Mouse (Mus musculus) right cerebral cortex, postnatal 25 days (tissue): ENCODE data around the gene Zxdc.

Experiments
- DNase-seq: peaks from one replicate; pipeline ENCODE4 v3.0.0; 2022

Gene Zxdc

GRCm38 (mm10) chr6:90368976-90369724 is at the start of gene Zxdc:
TSS of gene Zxdc (plus strand) at chr6:90369492.
- DNase-seq: peak; percentile 100

DNA sequence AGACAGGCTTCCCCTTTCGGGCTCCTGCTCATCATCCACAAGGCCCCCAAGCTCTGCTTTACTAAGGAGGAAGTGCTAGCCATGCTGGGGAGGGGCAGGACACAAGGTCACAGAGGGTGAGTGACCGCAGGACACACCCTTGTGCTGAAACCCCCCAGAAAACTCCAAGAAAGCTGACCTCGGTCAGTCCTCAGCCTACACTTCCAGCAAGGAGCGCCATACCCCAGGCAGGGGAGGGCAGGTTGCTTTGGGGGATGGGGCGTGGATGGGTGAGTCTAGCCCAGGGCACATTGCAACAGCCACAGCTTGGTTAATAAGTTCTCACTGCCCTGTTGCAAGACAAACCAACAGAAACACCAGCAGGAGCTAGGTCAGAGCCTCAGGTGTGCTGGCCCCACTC is 48.9 kb upstream of the Zxdc start:
- DNase-seq: no peak

DNA sequence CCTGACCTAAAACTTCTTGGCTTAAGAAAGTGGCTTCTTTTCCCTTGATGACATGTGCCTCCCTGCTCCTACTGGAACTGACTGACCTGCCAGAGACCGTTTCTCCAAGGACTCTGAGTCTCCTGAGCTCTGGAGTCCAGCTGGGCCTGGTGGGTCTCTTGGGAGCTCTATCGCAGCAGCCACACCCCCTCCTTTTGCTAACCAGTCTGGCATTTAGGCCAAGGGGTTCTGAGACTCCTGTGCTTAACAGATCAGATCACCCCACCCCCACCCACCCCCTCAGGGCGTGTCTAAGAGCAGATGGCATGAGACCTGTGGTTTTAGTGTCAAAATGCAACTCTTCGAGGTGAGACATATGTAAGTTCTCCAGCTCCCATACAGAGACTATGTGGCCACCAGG is 47.5 kb upstream of the Zxdc start:
- no peak for DNase-seq

DNA sequence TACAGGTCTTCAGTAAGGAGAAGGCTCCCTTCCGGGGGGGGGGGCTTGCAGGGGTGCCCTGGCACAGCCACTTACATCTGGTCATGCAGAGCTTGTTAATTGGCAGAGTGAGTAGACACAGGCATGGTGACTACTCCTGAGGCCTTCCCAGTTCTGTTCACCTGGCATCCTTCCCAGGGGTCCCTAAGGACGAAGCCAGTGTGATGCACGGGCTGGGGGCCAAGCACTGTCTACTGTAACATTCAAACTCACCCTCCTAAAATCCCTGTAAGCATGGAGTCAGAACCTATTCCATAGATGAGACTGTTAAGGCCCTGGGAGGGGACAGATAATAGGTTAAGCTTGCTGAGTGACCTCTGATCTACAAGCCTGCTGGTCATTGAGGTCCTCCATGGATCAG is 45.3 kb upstream of the Zxdc start:
- no peak for DNase-seq

DNA sequence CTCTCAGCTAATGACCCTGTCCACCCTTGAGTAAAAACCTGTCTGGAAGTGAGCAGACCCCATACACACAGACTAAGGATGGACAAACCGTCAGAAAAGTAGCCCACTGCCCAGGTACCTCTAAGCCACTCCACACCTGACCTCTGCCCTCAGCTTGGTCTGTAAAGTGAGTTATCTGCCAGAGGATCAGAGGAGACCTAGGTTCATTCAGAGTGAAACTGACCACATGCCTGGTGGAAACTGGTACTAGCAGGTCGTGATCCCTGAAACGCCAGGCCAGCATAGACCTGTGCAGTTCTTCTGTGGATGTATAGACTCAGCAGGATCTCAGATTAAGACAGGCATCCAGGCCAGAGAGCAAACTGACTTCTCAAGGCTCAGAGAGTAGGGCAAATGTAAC is 44.8 kb upstream of the Zxdc start:
- no peak for DNase-seq

GRCm38 (mm10) chr6:90324991-90325390 is 44.3 kb upstream of the Zxdc start, which contains the start of gene Chst13:
TSS of gene Chst13 (minus strand) at chr6:90325185.
- DNase-seq: no peak

DNA sequence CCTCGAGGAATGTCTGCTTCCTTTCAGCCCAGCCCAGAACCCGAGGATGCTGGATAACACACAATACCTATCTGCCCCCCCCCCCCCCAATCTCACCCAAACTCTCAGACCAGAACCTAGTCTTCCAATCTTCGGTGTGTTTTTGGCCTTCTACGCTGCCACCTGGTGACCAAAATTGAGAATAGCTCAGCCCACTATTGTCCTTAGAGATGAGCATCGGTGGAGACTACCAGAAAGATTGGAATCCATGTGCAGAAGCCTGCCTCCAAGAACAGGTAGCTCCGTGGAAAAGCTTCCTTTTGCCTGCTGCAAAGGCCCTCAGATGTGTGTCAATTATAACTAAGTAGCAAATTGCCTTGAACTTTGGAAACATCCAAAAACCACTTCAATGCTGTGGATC is 41.6 kb upstream of the Zxdc start:
- DNase-seq: peak; percentile 11

DNA sequence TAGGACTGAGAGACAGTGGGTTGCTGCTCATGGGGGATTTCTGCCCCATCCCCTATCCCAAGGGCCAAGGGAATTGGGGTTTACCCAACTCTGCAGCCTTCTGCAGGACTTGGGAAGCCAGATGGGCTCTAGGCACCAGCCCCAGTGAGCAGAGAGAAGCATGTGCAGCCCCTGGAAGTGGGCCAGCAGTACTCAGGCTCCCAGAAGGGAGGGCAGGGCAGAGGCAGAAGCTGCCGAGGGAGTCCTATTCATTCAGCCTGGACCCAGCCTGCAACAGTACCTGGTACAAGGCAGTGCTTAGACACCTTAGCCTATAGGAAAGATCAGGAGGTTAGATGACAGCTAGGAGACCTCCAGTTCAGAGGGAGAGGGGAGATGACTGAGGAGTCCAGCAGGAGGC is 39.3 kb upstream of the Zxdc start:
- peak; percentile 23 for DNase-seq

DNA sequence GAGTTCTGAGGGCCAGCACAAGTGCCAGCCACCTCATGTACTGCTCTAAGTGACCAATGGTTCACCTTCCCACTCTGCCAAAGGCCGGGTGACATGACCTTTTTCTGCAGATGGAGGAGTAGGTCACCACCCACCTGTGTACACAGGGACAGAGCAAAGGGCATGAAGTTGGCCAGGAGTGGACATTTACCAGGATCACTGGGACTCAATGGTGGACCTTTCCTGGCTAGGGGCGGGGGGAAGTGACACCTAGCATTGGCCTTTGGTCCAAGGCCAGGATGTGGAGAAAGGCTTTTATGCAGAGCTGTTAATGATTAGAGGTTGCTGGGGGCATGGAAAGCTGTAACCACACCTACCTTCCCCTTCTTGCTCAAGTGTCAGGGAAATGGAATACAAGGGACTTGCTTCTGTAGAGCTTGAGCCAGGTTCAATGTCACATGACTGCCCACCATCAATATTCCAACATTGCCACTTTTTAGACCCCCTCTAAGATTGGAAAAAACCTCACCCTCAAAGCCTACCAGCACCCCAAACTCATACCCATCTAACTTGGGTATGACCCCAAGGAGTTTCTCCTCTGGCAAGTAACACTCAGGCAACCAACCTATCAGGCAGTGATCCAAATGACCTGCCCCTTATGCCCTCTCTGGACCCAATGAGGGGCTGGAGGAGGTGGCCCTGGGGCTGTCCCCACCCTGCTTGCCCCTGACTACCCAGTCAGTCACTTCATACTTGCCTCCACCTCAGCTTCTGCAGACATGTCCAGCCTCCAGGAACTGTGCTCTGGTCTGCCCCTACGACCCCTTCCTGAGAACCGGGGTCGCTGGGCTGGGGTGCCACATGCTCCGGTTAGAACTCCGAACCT is 36.5 kb upstream of the Zxdc start, which contains the start of gene Uroc1:
Gene Uroc1, plus strand, starts transcription at position 724 of the 865 bp plus-strand sequence.
- no peak for DNase-seq

DNA sequence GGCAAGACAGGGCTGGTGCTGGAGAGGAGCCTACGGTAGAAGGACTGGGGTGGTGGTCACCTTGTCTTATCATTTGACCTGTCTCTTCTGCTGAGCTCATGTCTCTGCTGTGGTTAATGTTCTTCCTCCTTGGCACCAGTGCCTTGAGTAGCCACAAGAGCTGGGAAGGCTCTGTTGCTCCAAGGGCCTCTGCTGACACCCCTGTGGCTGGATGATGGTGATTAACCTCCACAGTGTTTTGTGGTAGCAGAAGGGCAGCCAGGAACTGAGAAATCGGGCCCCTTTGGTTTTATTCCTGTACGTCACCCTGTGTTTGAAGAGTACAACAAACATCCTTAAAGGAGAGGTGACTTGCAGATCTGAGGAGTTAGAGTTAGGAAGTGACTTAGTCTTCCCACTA is 35.0 kb upstream of the Zxdc start:
- DNase-seq: no peak

GRCm38 (mm10) chr6:90342343-90342742 is 26.9 kb upstream of the Zxdc start:
- no peak for DNase-seq

DNA sequence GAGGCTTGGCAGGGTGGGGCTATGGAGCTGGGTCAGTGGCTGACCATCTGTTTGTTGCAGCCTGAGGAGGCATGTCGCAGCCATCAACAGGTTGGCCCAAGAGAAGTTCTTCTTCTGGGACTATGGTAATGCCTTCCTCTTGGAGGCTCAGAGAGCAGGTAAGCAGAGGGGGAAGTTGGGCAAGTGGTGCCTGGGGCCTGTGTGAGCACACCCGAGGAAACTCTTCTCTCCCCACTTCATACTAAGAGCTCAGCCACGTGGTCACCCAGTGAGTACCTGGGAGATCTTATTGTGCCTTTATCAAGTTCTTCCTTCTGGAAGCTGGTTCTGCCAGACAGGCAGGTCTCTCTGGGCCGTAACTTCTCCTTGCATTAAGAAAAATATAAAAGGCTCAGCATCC is 22.1 kb upstream of the Zxdc start:
- no peak for DNase-seq

DNA sequence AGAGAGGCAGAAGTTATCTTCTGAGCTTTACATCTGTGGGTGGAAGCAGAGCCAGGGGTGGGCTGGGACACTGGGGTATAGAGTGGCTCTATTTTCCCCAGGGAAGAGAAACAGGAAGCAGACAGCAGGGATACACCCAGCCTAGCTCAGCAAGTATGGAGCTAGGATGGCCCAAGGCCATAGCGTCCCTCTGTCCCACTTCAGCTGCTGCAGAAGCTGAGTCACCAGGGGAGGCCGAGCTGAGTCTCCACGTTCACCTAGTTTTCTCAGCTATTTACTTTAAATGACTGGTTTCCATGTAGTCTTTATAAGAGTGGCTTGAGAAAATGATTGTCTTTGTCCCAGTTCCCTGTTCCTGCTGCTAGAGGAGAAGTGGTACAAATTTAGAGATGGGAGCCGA is 20.8 kb upstream of the Zxdc start:
- DNase-seq: no peak

DNA sequence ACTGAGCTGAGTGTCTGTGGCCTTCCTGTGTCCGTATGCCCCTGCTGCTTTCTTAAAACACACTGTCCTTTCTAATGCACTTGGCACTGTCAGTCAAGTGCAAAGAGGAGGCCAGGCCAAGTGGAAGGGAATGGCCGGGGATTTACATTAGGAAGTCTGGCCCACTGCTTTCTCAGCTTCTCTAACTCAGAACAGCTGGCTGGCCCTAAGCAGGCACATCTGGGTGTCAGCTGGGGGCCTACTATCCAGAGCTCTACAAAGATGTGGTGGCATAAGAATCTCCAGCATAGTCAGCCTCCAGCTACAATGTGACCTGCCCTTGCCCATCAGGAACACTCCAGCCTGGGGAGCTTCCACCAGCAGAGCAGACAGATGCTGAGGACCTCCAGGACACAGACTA is 19.3 kb upstream of the Zxdc start:
- DNase-seq: no peak

GRCm38 (mm10) chr6:90358142-90358541 is 11.2 kb upstream of the Zxdc start:
- DNase-seq: no peak

DNA sequence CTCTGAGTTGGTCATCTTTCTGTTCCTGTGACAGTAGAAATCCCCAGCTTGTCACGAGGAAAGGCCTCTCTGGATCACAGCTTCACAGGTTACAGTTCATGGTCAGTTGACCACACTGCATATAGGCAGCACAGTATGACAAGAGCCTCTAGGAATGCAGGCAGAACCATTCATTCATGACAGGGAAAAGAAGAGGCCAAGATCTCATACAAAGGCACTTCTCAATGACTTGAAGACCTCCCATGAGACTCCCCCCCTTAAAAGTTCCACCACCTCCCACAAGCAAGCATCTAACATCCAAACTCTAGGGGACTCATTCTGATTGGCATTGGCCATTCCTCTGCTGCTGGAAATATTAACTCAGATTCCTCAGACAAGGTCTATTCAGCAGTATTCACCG is 9.8 kb upstream of the Zxdc start:
- DNase-seq: no peak

- DNase-seq: no peak
These were observed 9.1 kb upstream of the Zxdc start for GRCm38 (mm10) chr6:90360024-90360781.

DNA sequence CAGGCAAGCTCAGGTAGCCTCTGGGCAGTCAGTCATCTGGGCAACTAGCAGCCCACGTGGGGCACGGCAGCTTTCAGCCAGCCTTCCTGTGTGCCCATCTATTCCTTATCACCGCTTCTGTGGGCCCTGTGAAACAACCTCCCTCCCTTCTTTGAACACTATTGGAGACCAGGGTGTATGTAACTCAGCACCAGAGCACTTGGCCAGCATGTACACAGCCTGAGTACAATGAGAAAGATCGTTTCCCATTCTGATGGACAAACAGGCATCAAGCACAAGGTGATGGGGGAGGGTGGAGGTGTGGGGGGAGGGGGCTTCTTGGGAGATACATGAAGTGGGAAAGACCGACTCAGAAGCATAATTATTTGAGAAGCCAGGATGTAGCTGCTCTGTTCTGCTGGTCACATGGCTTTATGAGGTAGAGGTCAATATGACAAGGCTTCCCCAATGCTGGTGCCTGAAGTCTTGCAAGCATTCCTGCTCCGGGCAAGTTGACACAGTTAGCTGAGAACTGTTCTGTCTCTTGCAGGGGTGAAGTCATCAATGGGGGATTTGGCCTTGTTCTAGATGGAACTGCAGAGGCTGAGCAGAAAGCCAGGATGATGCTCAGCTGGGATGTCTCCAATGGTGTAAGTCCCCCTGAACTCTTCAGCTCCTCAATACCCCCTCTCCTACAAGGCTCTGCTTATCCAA is 8.2 kb upstream of the Zxdc start:
- no peak for DNase-seq

DNA sequence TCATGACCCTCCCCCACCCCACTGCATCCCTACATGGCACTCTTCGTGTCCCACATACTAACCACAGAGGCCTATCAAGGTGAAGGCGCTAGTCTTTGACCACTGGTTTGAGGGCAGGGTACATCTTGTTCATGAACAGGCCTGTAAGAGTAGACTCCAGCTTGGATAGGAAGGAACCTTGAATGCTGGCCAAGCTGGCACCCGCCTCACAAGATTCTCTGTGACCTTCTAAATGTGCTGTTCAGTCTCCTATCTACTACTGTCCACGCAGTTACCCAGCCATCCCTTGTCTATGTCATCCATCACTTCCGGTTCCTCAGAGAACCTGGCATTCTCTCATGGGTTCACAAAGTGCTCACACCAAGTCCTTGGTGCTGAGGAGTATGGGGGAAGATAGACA is 6.0 kb upstream of the Zxdc start:
- no peak for DNase-seq

DNA sequence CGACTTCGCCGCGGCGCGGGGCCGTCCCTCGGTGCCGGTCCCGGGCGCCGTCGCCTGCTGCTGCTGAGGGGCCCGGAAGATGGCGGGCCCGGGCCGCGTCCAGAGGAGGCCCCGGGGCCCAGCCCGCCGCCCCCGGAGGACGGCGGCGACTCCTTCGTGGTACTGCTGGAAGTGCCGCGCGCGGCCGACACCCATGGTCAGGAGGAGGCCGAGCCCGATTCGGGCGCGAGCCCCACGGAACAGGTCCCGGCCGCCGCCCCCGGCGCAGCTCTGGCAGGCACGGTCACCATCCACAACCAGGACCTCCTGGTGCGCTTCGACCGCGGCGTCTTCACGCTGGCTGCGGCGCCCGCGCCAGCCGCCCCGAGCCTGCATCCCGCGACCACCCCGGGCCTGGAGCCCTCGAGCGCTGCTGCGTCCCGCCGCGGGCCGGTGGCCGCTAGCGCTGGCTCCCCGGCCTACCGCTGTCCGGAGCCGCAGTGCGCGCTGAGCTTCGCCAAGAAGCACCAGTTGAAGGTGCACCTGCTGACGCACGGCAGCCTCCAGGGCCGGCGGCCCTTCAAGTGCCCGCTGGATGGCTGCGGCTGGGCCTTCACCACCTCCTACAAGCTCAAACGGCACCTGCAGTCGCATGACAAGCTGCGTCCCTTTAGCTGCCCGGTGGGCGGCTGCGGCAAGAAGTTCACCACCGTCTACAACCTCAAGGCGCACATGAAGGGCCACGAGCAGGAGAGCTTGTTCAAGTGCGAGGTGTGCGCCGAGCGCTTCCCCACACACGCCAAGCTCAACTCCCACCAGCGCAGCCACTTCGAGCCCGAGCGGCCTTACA is 647 bp downstream of the Zxdc start:
- peak; percentile 56 for DNase-seq

- DNase-seq: no peak
These were observed 5.4 kb downstream of the Zxdc start for GRCm38 (mm10) chr6:90374647-90375046.

GRCm38 (mm10) chr6:90377708-90378107 is 8.4 kb downstream of the Zxdc start:
- no peak for DNase-seq
